Mouse (Mus musculus) spleen, adult 10 weeks (tissue): ENCODE results near the gene Olfr1198. TPM values are rescaled to one million over a fixed set of nuclear protein-coding genes. Genes with fewer than 3 reads are reported as not detected.

Source experiments
- polyA plus RNA-seq: library from polyadenylated mRNA; stranded (reverse); fragments of 350-450 nt; fragmentation: Illumina TruSeq; extraction: RNeasy Lipid Tissue Mini Kit (QIAGEN cat#74804); gene quantifications from one replicate; pipeline ENCODE4 v1.2.3, GENCODE M21; 2015; ENCODE audit warnings: low replicate concordance; ENCODE audit not compliant: insufficient read depth

The Olfr1198 gene
- not detected for polyA plus RNA-seq

DNA sequence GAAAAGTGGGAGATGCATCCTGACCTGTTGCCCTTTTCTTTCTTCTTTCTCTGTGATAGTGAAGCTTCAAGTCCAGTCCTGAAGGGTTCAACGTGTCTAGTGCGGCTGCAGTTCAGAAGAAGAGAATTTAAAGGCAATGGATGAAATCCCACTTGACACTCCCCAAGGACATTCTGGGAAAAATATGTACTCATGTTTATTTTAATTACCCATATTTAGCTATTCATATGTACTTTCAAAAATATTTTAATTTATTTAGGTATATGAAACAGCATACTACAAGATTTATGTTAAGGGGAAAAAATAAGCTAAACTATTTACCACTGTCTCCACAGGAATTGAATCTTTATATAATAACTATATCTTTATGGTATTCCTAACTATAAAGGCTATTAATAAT lies at the start of gene Olfr1198:
Olfr1198 (minus strand) TSS at position 101 of the 400 bp plus-strand sequence.

DNA sequence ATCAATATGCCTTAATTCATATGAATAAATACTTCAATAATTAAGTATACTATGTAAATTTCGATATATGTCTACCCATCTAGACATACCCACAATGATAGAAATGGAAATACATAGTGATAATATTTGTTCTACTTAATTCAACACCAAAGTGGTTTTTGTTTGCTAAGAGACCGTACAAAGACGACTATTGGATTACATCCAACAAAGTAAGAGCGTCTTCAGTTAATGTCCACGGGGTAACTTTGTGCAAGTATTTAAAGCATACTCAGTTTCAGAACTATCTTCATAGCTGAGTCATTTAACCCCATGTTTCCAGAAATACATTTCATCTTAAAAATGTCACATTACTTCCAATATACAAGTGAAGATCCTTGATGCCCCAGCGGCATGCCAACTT lies 41.6 kb upstream of the Olfr1198 start, which contains the start of gene Olfr1201:
Olfr1201 (plus strand) TSS at position 301 of the 400 bp plus-strand sequence.

DNA sequence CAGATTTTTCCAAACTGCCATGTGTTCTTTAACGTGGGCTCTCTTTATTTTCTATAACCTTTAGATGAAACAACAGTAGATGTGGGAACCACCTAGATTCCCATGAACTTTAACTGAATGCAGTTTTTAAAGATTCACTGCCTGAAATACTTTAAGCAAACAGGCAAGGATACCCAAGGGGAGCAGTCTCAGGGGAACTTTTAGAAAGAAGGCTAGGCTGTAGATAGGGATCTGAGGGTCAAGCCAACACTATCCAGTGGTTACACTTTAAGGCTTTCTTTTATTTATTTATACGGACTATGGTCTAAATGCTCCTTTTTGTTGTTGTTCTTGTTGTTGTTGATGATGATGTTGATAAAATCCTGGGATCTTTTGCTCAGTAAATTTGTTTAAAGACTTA lies 19.2 kb upstream of the Olfr1198 start, which contains the start of gene Olfr1200:
Olfr1200 (minus strand) TSS at position 101 of the 400 bp plus-strand sequence.

DNA sequence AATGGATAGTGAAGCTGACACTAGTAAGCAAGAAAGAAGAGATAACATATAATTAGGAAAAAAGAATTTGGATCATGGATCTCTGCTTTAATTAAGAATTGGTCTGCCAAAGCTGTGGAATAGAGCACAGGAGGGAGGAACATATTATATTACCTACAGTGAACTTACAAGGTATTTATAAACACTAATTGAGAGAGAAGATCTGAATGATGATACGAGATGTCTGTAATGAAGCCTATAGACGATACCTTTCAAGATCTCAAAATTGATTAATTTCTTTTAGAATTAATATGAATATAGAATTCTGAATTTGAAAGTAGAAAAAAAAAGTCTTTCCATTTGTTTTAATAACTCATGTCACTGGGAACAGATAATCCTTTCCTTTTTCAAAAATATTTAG lies 9.2 kb upstream of the Olfr1198 start, which contains the start of gene Olfr1199:
Olfr1199 (minus strand) TSS at position 101 of the 400 bp plus-strand sequence.

DNA sequence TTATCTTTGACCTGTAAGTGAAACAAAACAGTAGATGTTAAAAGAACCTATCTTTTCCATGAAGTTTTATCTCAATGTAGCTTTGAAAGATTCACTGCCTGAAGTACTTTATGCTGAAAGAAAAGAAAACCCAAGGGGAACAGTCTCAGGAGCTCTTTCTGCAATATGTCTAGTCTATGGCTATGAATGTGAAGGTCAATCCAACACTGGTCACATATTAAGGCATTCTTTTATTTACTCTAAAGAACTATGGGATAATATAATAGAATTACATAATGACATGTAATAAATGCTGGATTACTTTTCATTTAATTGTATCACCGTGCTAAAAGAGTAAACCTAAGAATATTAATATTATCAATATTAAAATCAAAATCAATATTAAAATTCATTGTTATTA lies 18.9 kb downstream of the Olfr1198 start, which contains the start of gene Olfr1197:
Olfr1197 (minus strand) TSS at position 101 of the 400 bp plus-strand sequence.

DNA sequence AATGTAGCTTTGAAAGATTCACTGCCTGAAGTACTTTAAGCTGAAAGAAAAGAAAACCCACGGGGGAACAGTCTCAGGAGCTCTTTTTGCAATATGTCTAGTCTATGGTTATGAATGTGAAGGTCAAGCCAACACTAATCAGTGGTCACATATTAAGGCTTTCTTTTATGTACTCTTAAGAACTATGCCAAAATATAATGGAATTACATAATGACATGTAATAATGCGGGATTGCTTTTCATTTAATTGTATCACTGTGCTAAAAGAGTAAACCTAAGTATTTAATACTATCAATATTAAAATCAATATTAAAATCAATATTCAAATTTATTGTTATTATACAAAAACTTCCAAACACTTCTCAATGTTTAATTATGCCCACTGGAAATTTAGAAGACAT lies 46.7 kb downstream of the Olfr1198 start, which contains the start of gene Olfr1196:
Olfr1196 (minus strand) TSS at position 101 of the 400 bp plus-strand sequence.

Other genes with a start within 250 kb of the Olfr1198 start
- not detected for gene Olfr1186, start 232.8 kb downstream of the Olfr1198 start, polyA plus RNA-seq
- not detected for gene Olfr1188, start 194.4 kb downstream of the Olfr1198 start, polyA plus RNA-seq
- not detected for gene Olfr1189, start 164.9 kb downstream of the Olfr1198 start, polyA plus RNA-seq
- gene Olfr1191-ps1, start 110.8 kb downstream of the Olfr1198 start, polyA plus RNA-seq = not detected
- not detected for gene Olfr1192-ps1, start 102.9 kb downstream of the Olfr1198 start, polyA plus RNA-seq
- not detected for gene Olfr1193, start 75.7 kb downstream of the Olfr1198 start, polyA plus RNA-seq
- not detected for gene Olfr1195, start 62.2 kb downstream of the Olfr1198 start, polyA plus RNA-seq
- not detected for gene Olfr1196, start 46.8 kb downstream of the Olfr1198 start, polyA plus RNA-seq
- not detected for gene Olfr1197, start 19.0 kb downstream of the Olfr1198 start, polyA plus RNA-seq
- gene Olfr1199, start 9.1 kb upstream of the Olfr1198 start, polyA plus RNA-seq = not detected
- not detected for gene Olfr1200, start 19.1 kb upstream of the Olfr1198 start, polyA plus RNA-seq
- not detected for gene Olfr1201, start 41.7 kb upstream of the Olfr1198 start, polyA plus RNA-seq
- gene Olfr1202, start 63.1 kb upstream of the Olfr1198 start, polyA plus RNA-seq = not detected
- not detected for gene Olfr1205, start 78.4 kb upstream of the Olfr1198 start, polyA plus RNA-seq
- not detected for gene Olfr1204, start 97.9 kb upstream of the Olfr1198 start, polyA plus RNA-seq
- gene Olfr1206, start 111.9 kb upstream of the Olfr1198 start, polyA plus RNA-seq = not detected
- not detected for gene Olfr1208, start 150.9 kb upstream of the Olfr1198 start, polyA plus RNA-seq
- not detected for gene Olfr1209, start 163.8 kb upstream of the Olfr1198 start, polyA plus RNA-seq
- gene Olfr1211, start 186.7 kb upstream of the Olfr1198 start, polyA plus RNA-seq = not detected
- gene Olfr1212, start 202.6 kb upstream of the Olfr1198 start, polyA plus RNA-seq = not detected
- not detected for gene Gm13762, start 228.9 kb upstream of the Olfr1198 start, polyA plus RNA-seq
- gene Olfr1214, start 241.3 kb upstream of the Olfr1198 start, polyA plus RNA-seq = not detected